Mouse (Mus musculus): ENCODE results near the gene Cnot10.

- TF ChIP-seq CTCF (conservative IDR thresholded peaks at IDR 0.05; ENCODE audit: insufficient read depth, insufficient read length, low read depth, low read length): no peak
- TF ChIP-seq POLR2A (IDR thresholded peaks at IDR 0.05; ENCODE audit: low read depth, low read length): no peak
Observed at GRCm38 (mm10) chr9:114678576-114678975, 38.6 kb upstream of the Cnot10 start.

Data from kidney, adult 2 months (tissue).